Comparison of ENCODE assay signal across 1 mouse cellular context in the genomic region with DNA sequence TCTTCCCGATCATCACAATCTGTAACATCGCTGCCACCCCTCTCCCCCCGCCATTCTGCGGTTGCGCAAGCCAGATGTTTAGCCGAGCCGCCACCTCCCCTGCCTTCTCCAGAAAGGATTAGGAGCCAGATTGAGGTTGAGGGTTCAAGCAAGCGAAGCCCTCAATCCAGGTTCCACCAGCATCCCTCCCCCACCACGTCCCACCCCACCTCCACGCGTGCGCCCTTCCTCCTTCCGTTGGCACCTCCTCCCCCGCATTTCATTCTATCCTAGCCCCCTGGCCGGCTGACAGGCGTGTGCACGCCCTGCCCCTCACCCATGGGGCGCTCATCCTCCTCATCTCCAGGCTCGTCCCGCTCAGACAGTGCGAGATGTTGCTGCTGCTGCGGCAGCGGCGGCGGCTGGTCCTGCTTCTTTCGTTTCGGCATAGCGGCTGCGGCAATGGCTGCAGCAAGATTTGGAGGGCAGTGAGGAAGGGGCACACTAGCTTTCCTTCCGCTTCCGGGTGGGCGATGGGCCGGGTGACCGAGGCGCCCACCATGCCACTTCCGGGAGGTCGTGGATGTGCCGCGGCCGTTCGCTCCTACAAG.
TF ChIP-seq lines count a peak whose summit lies in the region.

No protein-coding gene starts in this region.

TF ChIP-seq in MEL, 35 proteins besides CTCF, POLR2A, EP300 and RAD21:
- TF ChIP-seq CHD2 (IDR thresholded peaks at IDR 0.05; ENCODE audit: low read length) (no peak), NELFE (IDR thresholded peaks at IDR 0.05; ENCODE audit: low read depth, low read length) (peak; percentile 30; the same call in 1 of the 2 replicates), HCFC1 (IDR thresholded peaks at IDR 0.05; ENCODE audit: low read depth, low read length) (peak; percentile 86), ZMIZ1 (IDR thresholded peaks at IDR 0.05; ENCODE audit: low read depth, low read length) (0 out of 2 replicates have a peak, but pooled peaks have one; percentile 44), ELF1 (IDR thresholded peaks at IDR 0.05; ENCODE audit: low read depth, low read length) (peak; percentile 88), USF1 (IDR thresholded peaks at IDR 0.05; ENCODE audit: low read depth, low read length) (peak; percentile 33; the same call in 1 of the 2 replicates), USF2 (IDR thresholded peaks at IDR 0.05; ENCODE audit: borderline replicate concordance in 1 of 2, insufficient read depth in 1 of 2, low read depth in 1 of 2, low read length in 2 of 2) (no peak), MAZ (IDR thresholded peaks at IDR 0.05; ENCODE audit: low read depth, low read length) (peak; percentile 38; the same call in 1 of the 2 replicates), NRF1 (IDR thresholded peaks at IDR 0.05; ENCODE audit: insufficient read depth, low read depth, low read length, poor library complexity, severe bottlenecking) (peak; percentile 53; the same call in 1 of the 2 replicates), POLR2AphosphoS2 (IDR thresholded peaks at IDR 0.05; ENCODE audit: low read length) (peak; percentile 37; the same call in 1 of the 2 replicates), BHLHE40 (IDR thresholded peaks at IDR 0.05; ENCODE audit: borderline replicate concordance, low read depth, low read length) (0 out of 2 replicates have a peak, but pooled peaks have one; percentile 45), MAFK (IDR thresholded peaks at IDR 0.05; ENCODE audit: borderline replicate concordance, low read depth, low read length) (no peak)
